Mouse (Mus musculus): ENCODE measurements at regions not wholly inside any gene's neighbourhood (a gene's known extent, or its start where the extent isn't known, plus 50 kb on each side); places are given as distances from the start of the nearest gene placed in this dataset.
A peak's percentile ranks its signal among the peaks of the same experiment; 100 is the strongest.

GRCm38 (mm10) chr17:88320686-88321085 lies 119.8 kb upstream of the Foxn2 start:
- whole genome bisulfite sequencing (ENCODE audit: insufficient replicate concordance) = 47% methylated on average over 1 of the region's 1 CpGs
- no peak overlapping the region for H3K4me2 ChIP-seq
- H3K27ac ChIP-seq = no peak overlapping the region
- H3K4me1 ChIP-seq = no peaks in the 10 kb centered on the region
- H3K4me3 ChIP-seq = no peak overlapping the region
- no peak overlapping the region for H3K9ac ChIP-seq
- H3K27me3 ChIP-seq (replicated peaks) = no peaks in the 10 kb centered on the region
- no peak for ATAC-seq
- no peaks in the 10 kb centered on the region for H3K9me3 ChIP-seq (replicated peaks)
- H3K36me3 ChIP-seq = no peaks in the 10 kb centered on the region

GRCm38 (mm10) chr17:88325326-88325909 lies 115.1 kb upstream of the Foxn2 start:
- H3K9me3 ChIP-seq (replicated peaks) = 0 out of 2 replicates have a peak, but pooled peaks cover 3% of the 10 kb centered on the region
- H3K9ac ChIP-seq = no peak overlapping the region
- 60% methylated on average over 14 of the region's 14 CpGs for WGBS (ENCODE audit: insufficient replicate concordance)
- H3K27me3 ChIP-seq (replicated peaks) = no peaks in the 10 kb centered on the region
- no peaks in the 10 kb centered on the region for H3K36me3 ChIP-seq
- no peak overlapping the region for H3K27ac ChIP-seq
- H3K4me1 ChIP-seq = no peaks in the 10 kb centered on the region
- no peak overlapping the region for H3K4me2 ChIP-seq
- H3K4me3 ChIP-seq = no peak overlapping the region
- ATAC-seq = no peak

GRCm38 (mm10) chr17:88325910-88326739 lies 114.4 kb upstream of the Foxn2 start:
- Histone ChIP-seq H3K9ac (no peak overlapping the region), H3K27ac (no peak overlapping the region), H3K27me3 (replicated peaks) (no peaks in the 10 kb centered on the region), H3K36me3 (no peaks in the 10 kb centered on the region), H3K4me1 (no peaks in the 10 kb centered on the region), H3K4me2 (no peak overlapping the region), H3K4me3 (no peak overlapping the region), H3K9me3 (replicated peaks) (0 out of 2 replicates have a peak, but pooled peaks cover 4% of the 10 kb centered on the region)
- peak; percentile 26; the same call in 1 of the 2 replicates for ATAC-seq
- 44% methylated on average over 12 of the region's 12 CpGs for WGBS (ENCODE audit: insufficient replicate concordance)

GRCm38 (mm10) chr17:88326740-88327123 lies 113.8 kb upstream of the Foxn2 start:
- H3K27ac ChIP-seq = no peak overlapping the region
- no peak overlapping the region for H3K4me3 ChIP-seq
- no peaks in the 10 kb centered on the region for H3K4me1 ChIP-seq
- 74% methylated on average over 4 of the region's 4 CpGs for WGBS (ENCODE audit: insufficient replicate concordance)
- 0 out of 2 replicates have a peak, but pooled peaks cover 4% of the 10 kb centered on the region for H3K9me3 ChIP-seq (replicated peaks)
- H3K4me2 ChIP-seq = no peak overlapping the region
- no peak for ATAC-seq
- H3K27me3 ChIP-seq (replicated peaks) = no peaks in the 10 kb centered on the region
- H3K36me3 ChIP-seq = no peaks in the 10 kb centered on the region
- H3K9ac ChIP-seq = no peak overlapping the region

- 52% methylated on average over 8 of the region's 8 CpGs for WGBS (ENCODE audit: insufficient replicate concordance)
Measured at GRCm38 (mm10) chr17:88327791-88328190, 112.7 kb upstream of the Foxn2 start.

GRCm38 (mm10) chr17:88328807-88329206 lies 111.7 kb upstream of the Foxn2 start:
- WGBS (ENCODE audit: insufficient replicate concordance) = 41% methylated on average over 8 of the region's 8 CpGs
- Histone ChIP-seq H3K9me3 (replicated peaks) (0 out of 2 replicates have a peak, but pooled peaks cover 4% of the 10 kb centered on the region), H3K27ac (no peak overlapping the region), H3K4me3 (no peak overlapping the region), H3K9ac (no peak overlapping the region), H3K36me3 (no peaks in the 10 kb centered on the region), H3K4me1 (no peaks in the 10 kb centered on the region), H3K4me2 (no peak overlapping the region), H3K27me3 (replicated peaks) (no peaks in the 10 kb centered on the region)
- no peak for ATAC-seq

More at GRCm38 (mm10) chr17:88327791-88328190, 112.7 kb upstream of the Foxn2 start:
- H3K4me3 ChIP-seq = no peak overlapping the region
- no peaks in the 10 kb centered on the region for H3K27me3 ChIP-seq (replicated peaks)
- no peak overlapping the region for H3K27ac ChIP-seq
- no peak for ATAC-seq
- H3K4me2 ChIP-seq = no peak overlapping the region
- H3K9ac ChIP-seq = no peak overlapping the region
- H3K36me3 ChIP-seq = no peaks in the 10 kb centered on the region
- H3K4me1 ChIP-seq = no peaks in the 10 kb centered on the region
- H3K9me3 ChIP-seq (replicated peaks) = 0 out of 2 replicates have a peak, but pooled peaks cover 4% of the 10 kb centered on the region

GRCm38 (mm10) chr17:88329715-88330114 lies 110.8 kb upstream of the Foxn2 start:
- Histone ChIP-seq H3K27ac (no peak overlapping the region), H3K9me3 (replicated peaks) (0 out of 2 replicates have a peak, but pooled peaks cover 4% of the 10 kb centered on the region), H3K27me3 (replicated peaks) (no peaks in the 10 kb centered on the region), H3K36me3 (no peaks in the 10 kb centered on the region), H3K4me2 (no peak overlapping the region), H3K9ac (no peak overlapping the region), H3K4me1 (no peaks in the 10 kb centered on the region), H3K4me3 (no peak overlapping the region)
- no peak for ATAC-seq
- 75% methylated on average over 9 of the region's 9 CpGs for WGBS (ENCODE audit: insufficient replicate concordance)

- 0 out of 2 replicates have a peak, but pooled peaks cover 4% of the 10 kb centered on the region for H3K9me3 ChIP-seq (replicated peaks)
- WGBS (ENCODE audit: insufficient replicate concordance) = 63% methylated on average over 2 of the region's 2 CpGs
- H3K27me3 ChIP-seq (replicated peaks) = no peaks in the 10 kb centered on the region
- no peak overlapping the region for H3K9ac ChIP-seq
- no peak for ATAC-seq
- no peak overlapping the region for H3K27ac ChIP-seq
- no peaks in the 10 kb centered on the region for H3K36me3 ChIP-seq
- H3K4me1 ChIP-seq = no peaks in the 10 kb centered on the region
- H3K4me2 ChIP-seq = no peak overlapping the region
- no peak overlapping the region for H3K4me3 ChIP-seq
Measured at GRCm38 (mm10) chr17:88330129-88330528, 110.4 kb upstream of the Foxn2 start.

- Histone ChIP-seq H3K4me3 (no peak overlapping the region), H3K27me3 (replicated peaks) (no peaks in the 10 kb centered on the region), H3K27ac (no peak overlapping the region), H3K9me3 (replicated peaks) (0 out of 2 replicates have a peak, but pooled peaks cover 4% of the 10 kb centered on the region), H3K9ac (no peak overlapping the region), H3K4me2 (no peak overlapping the region), H3K36me3 (no peaks in the 10 kb centered on the region), H3K4me1 (no peaks in the 10 kb centered on the region)
- no peak for ATAC-seq
- 52% methylated on average over 4 of the region's 4 CpGs for WGBS (ENCODE audit: insufficient replicate concordance)
Measured at GRCm38 (mm10) chr17:88333816-88334215, 106.7 kb upstream of the Foxn2 start.

- H3K36me3 ChIP-seq = no peaks in the 10 kb centered on the region
- 0 out of 2 replicates have a peak, but pooled peaks cover 2% of the 10 kb centered on the region for H3K9me3 ChIP-seq (replicated peaks)
- 72% methylated on average over 5 of the region's 5 CpGs for WGBS (ENCODE audit: insufficient replicate concordance)
- no peak overlapping the region for H3K27ac ChIP-seq
- H3K27me3 ChIP-seq (replicated peaks) = no peaks in the 10 kb centered on the region
- H3K9ac ChIP-seq = no peak overlapping the region
- H3K4me2 ChIP-seq = no peak overlapping the region
- no peaks in the 10 kb centered on the region for H3K4me1 ChIP-seq
- ATAC-seq = no peak
- H3K4me3 ChIP-seq = no peak overlapping the region
Measured at GRCm38 (mm10) chr17:88335271-88335670, 105.2 kb upstream of the Foxn2 start.

GRCm38 (mm10) chr17:88336140-88336769 lies 104.3 kb upstream of the Foxn2 start:
- H3K36me3 ChIP-seq = no peaks in the 10 kb centered on the region
- no peak overlapping the region for H3K27ac ChIP-seq
- no peaks in the 10 kb centered on the region for H3K27me3 ChIP-seq (replicated peaks)
- no peaks in the 10 kb centered on the region for H3K9me3 ChIP-seq (replicated peaks)
- H3K4me2 ChIP-seq = no peak overlapping the region
- no peak for ATAC-seq
- 55% methylated on average over 3 of the region's 3 CpGs for WGBS (ENCODE audit: insufficient replicate concordance)
- no peak overlapping the region for H3K9ac ChIP-seq
- no peak overlapping the region for H3K4me3 ChIP-seq
- H3K4me1 ChIP-seq = no peaks in the 10 kb centered on the region
